Mouse (Mus musculus) olfactory bulb, adult 2 months (tissue): Measurements from ENCODE around the gene Tbc1d5.

Experiments
- CTCF ChIP-seq: fragments of 200-500 bp; IDR thresholded peaks from 2 replicates; pipeline ENCODE4 v1.5.1; 2012; ENCODE audit warnings: low read depth, mild to moderate bottlenecking, low read length, moderate library complexity; ENCODE audit not compliant: insufficient read depth
- POLR2A ChIP-seq: fragments of 200-500 bp; IDR thresholded peaks from 2 replicates; pipeline ENCODE4 v1.6.1; 2012; ENCODE audit warnings: mild to moderate bottlenecking, low read depth, low read length, moderate library complexity; ENCODE audit not compliant: insufficient read depth

DNA sequence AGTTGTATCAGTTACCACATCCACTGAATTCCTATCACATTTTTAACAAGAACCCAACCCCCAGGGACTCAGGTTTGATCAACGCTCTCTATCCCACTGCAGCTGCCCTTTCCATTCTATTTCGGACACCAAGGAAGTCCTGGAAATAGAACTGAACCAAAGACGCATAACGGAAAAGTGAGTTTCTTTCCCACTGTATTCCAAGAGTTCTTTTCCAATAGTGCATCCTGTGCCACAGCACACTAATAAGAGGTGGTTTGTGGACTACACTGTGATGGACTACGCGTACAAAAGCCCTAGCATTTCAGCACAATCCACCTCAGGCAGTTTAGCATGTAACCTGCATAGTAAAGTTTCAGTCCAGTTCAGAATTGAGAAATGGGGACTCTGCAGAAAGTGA lies 1.2 kb downstream of the Tbc1d5 start:
- no peak for TF ChIP-seq POLR2A
- TF ChIP-seq CTCF = no peak
